Mouse (Mus musculus) myocyte (in vitro differentiated cells): ENCODE measurements around the gene Aatf. TPM values are rescaled to one million over a fixed set of nuclear protein-coding genes. Genes with fewer than 3 reads are reported as not detected.

Source experiments
- H3K27me3 ChIP-seq: one replicate; pipeline ENCODE4 v1.6.1; 2011; ENCODE audit not compliant: control insufficient read depth, insufficient read depth, insufficient read length
- H3K36me3 ChIP-seq: one replicate; pipeline ENCODE4 v1.6.1; 2011; ENCODE audit not compliant: control insufficient read depth, insufficient read depth
- H3K4me2 ChIP-seq: one replicate; pipeline ENCODE4 v1.6.1; 2011; ENCODE audit warnings: low read depth, control low read depth
- H3K4me3 ChIP-seq: one replicate; pipeline ENCODE4 v1.5.1; 2011; ENCODE audit warnings: mild to moderate bottlenecking, control low read depth, moderate library complexity
- H3K79me2 ChIP-seq: one replicate; pipeline ENCODE4 v1.6.1; 2011; ENCODE audit not compliant: control insufficient read depth, insufficient read depth
- H3ac ChIP-seq: one replicate; pipeline ENCODE4 v1.6.1; 2011; ENCODE audit not compliant: control insufficient read depth, insufficient read length
- CEBPB ChIP-seq: IDR thresholded peaks from 2 replicates; pipeline ENCODE4 v1.6.1; 2011; ENCODE audit warnings: mild to moderate bottlenecking, moderate library complexity; ENCODE audit not compliant: poor library complexity, insufficient read depth, severe bottlenecking
- E2F4 ChIP-seq: IDR thresholded peaks from one replicate; pipeline ENCODE4 v1.6.1; 2011; ENCODE audit warnings: mild to moderate bottlenecking, control low read depth, moderate library complexity; ENCODE audit not compliant: insufficient read depth
- MAX ChIP-seq: IDR thresholded peaks from one replicate; pipeline ENCODE4 v1.6.1; 2011; ENCODE audit warnings: low read depth, mild to moderate bottlenecking, control low read depth
- MYOD1 ChIP-seq, 3 experiments: IDR thresholded peaks; one replicate each; pipeline ENCODE4 v1.6.1; 2011; ENCODE audit warnings: control low read depth in 2 of 3, low read depth in 2 of 3, mild to moderate bottlenecking in 2 of 3, moderate library complexity in 1 of 3; ENCODE audit not compliant: insufficient read length in 2 of 3, control insufficient read depth in 1 of 3
- MYOG ChIP-seq, 3 experiments: IDR thresholded peaks; one replicate each; pipeline ENCODE4 v1.6.1; 2011; ENCODE audit warnings: control low read depth in 2 of 3, low read depth in 2 of 3, mild to moderate bottlenecking in 2 of 3; ENCODE audit not compliant: insufficient read length in 2 of 3, control insufficient read depth in 1 of 3, insufficient read depth in 1 of 3
- POLR2A ChIP-seq: IDR thresholded peaks from one replicate; pipeline ENCODE4 v1.6.1; 2011; ENCODE audit warnings: low read depth, mild to moderate bottlenecking, control low read depth, moderate library complexity; ENCODE audit not compliant: insufficient read length
- POLR2AphosphoS2 ChIP-seq: IDR thresholded peaks from one replicate; pipeline ENCODE4 v1.6.1; 2011; ENCODE audit warnings: low read depth, control low read depth; ENCODE audit not compliant: insufficient read length
- REST ChIP-seq: IDR thresholded peaks from one replicate; pipeline ENCODE4 v1.6.1; 2011; ENCODE audit warnings: mild to moderate bottlenecking, control low read depth, moderate library complexity; ENCODE audit not compliant: insufficient read depth, insufficient read length
- SRF ChIP-seq: IDR thresholded peaks from one replicate; pipeline ENCODE4 v1.6.1; 2011; ENCODE audit warnings: low read depth; ENCODE audit not compliant: control insufficient read depth, insufficient read length
- TCF12 ChIP-seq: IDR thresholded peaks from one replicate; pipeline ENCODE4 v1.6.1; 2011; ENCODE audit warnings: mild to moderate bottlenecking, control low read depth; ENCODE audit not compliant: poor library complexity, insufficient read depth, severe bottlenecking
- TCF3 ChIP-seq: IDR thresholded peaks from one replicate; pipeline ENCODE4 v1.6.1; 2011; ENCODE audit warnings: low read depth, control low read depth; ENCODE audit not compliant: insufficient read length
- USF1 ChIP-seq: IDR thresholded peaks from one replicate; pipeline ENCODE4 v1.6.1; 2011; ENCODE audit warnings: low read depth, mild to moderate bottlenecking, control low read depth, moderate library complexity
- polyA plus RNA-seq: library from polyadenylated mRNA; unstranded; fragments of >200 nt; fragmentation: generic; extraction: Trizol; gene quantifications from one replicate; pipeline ENCODE4 v1.2.1, GENCODE M21; 2012; ENCODE audit warnings: missing spikeins

Gene Aatf
- polyA plus RNA-seq, 1 experiment, result 34.6 TPM

DNA sequence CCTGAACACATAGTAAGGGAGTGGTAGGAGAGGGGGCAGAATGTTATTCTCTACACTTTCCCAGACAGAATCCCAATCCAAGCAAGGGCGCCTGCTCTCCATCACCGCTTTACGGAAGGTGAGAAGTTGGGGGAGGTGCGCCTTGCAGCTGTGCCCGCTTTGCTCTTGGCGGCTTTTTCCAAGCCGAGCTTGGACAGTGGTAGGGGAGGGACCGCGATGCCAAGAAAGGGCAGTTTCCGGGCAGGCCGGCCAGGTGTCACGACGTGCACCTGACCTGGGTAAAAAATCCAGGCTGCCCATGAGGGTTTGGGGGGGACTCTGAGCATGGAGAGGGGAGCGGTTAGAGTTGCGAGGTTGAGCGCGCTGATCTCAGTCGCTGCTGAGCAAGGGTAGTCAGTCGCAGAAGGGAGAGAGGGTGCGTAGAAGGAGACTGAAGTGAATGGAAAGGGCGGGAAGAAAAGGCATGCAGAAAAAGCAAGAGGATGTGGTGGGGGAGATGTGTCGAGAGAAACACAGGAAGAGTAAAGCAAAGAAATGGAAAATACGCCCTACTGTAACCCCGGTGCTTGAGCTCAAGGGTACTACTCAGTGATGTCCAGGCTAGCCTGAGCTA, 15.9 kb upstream of the Aatf start:
- Histone ChIP-seq H3ac (no peak overlapping the region), H3K4me2 (no peak overlapping the region), H3K27me3 (peaks cover 86% of the 10 kb centered on the region), H3K79me2 (no peaks in the 10 kb centered on the region), H3K36me3 (no peaks in the 10 kb centered on the region), H3K4me3 (no peak overlapping the region)
- TF ChIP-seq TCF12, result no peak
- no peak for TF ChIP-seq MYOG (IDR thresholded peaks at IDR 0.05; ENCODE audit: control insufficient read depth in 1 of 3, insufficient read depth in 1 of 3, insufficient read length in 2 of 3, low read depth in 2 of 3)
- TF ChIP-seq MAX, result no peak
- no peak for TF ChIP-seq SRF
- no peak for TF ChIP-seq REST
- TF ChIP-seq MYOD1 (IDR thresholded peaks at IDR 0.05; ENCODE audit: control insufficient read depth in 1 of 3, insufficient read length in 2 of 3, low read depth in 2 of 3), result no peak
- TF ChIP-seq USF1, result no peak
- TF ChIP-seq POLR2A, result no peak

DNA sequence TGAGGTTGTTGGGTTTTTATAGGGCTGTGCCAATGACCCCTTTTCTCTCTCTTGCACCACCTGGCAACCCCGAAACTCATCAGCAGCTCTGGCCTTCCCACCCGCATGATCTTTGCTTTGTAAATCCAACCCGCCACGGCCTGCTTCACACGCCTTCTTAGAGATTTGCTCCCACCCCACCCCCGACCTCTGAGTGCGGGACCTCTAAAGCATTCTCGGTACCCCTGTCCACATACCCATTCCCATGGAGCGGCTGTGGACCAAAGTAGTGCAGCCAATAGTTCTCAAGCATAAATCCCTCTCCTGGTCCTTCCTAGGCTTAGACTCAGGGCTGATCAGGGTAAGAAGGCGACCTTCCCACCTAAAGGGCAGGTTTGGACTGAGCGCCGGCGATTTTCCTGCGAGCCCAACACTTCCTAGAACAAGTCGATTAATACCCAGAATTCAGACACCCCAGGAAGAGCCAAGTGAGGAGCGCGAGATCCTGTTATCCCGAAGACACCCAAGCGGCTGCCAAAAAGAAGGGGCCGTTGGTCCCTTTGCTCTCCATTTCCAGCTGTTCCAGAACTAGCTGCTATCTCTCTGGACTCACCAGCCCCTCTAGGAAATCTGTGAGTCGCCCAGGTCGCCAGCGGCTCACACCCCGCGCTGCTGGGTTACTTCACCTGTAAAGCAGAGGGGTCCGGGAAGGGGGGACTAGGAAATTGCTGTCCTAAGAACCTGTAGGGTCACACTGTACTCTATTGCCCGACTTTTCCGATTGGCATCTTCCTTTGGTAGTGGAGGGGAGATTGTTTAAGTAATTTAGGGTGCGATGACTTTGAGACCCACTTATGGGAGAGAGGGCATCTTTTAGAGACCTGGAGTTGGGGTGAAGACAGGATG, 13.9 kb upstream of the Aatf start:
- H3ac ChIP-seq, result no peak overlapping the region
- H3K4me3 ChIP-seq, result no peak overlapping the region
- H3K79me2 ChIP-seq, result no peaks in the 10 kb centered on the region
- TF ChIP-seq TCF3, result no peak
- H3K36me3 ChIP-seq, result no peaks in the 10 kb centered on the region
- no peak overlapping the region for H3K4me2 ChIP-seq
- peaks cover 85% of the 10 kb centered on the region for H3K27me3 ChIP-seq

DNA sequence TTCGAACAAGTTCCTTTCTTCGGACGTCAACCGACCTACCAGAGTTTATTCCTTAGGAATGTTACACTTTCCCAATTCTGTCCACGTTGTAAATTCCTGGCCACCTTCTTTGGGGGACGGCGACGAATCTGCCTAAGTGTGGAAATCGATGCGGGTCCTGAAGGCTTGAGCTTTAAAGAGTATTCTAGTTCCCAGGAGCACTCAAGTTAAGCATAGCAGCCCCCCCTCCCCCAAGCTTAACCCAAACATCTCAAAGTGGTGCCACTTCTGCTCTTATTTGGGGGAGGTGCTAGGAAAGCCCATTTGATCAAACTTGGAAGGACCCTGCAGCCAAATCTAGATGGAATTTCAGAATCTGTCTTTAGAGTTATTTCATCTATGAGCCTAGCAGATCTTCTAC, 13.1 kb upstream of the Aatf start:
- Histone ChIP-seq H3K36me3 (no peaks in the 10 kb centered on the region), H3K79me2 (no peaks in the 10 kb centered on the region), H3ac (no peak overlapping the region), H3K27me3 (peaks cover 86% of the 10 kb centered on the region), H3K4me2 (no peak overlapping the region), H3K4me3 (no peak overlapping the region)
- no peak for TF ChIP-seq TCF3
- TF ChIP-seq TCF12, result no peak
- TF ChIP-seq POLR2A, result no peak
- no peak for TF ChIP-seq MAX
- TF ChIP-seq CEBPB, result no peak
- no peak for TF ChIP-seq MYOD1 (IDR thresholded peaks at IDR 0.05; ENCODE audit: control insufficient read depth in 1 of 3, insufficient read length in 2 of 3, low read depth in 2 of 3)

DNA sequence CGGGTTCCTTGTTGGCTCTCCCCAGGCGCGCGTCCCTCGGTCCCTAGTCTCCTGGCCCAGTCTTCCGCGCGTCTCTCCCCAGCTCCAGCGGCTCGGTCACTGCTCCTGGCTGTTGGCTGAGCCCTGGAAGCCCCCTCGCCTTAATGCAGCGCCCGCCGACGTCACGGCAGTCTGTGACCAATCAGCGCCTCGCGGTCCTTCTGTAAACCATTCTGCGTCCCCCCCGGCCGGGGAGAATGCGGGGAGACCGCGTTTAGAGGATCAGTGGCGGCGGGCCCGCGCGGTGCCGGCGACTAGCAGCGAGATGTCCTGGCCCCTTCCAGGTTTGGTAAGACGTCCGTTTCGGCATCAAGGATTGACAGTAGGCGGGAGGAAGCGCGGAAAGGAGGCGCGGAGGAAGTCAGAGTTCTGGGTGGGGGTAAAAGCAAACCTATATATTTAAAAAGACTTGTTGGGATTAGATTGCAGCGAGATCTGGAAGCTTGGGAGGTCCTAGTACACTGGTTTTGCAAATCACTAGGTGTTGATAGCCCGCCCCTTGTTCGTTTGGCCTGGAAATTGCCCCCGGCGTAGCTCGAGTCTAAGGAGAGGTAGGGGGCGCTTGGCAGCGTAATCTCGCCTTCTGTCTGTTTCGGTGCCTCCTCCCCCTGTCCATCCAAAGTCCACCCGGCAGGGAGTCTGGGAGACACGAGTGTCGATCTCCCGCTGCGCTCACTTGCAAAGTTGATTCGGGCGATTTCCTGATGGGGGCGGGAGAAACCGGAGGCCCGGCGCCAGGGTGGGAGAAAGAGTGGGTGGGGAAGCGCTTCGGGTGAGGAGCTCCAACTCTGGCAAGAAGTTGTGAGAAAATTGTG, 12.3 kb upstream of the Aatf start, which contains the start of gene Lhx1:
Gene Lhx1, minus strand, starts transcription at position 115 of the 854 bp plus-strand sequence.
- no peak within 1 kb of the TSS for H3ac ChIP-seq
- H3K4me3 ChIP-seq, result no peak within 1 kb of the TSS
- H3K4me2 ChIP-seq, result peak within 1 kb of the TSS; percentile 42
- no peaks in the 10 kb centered on the region for H3K36me3 ChIP-seq
- H3K27me3 ChIP-seq, result peaks cover 89% of the 10 kb centered on the region
- no peaks in the 10 kb centered on the region for H3K79me2 ChIP-seq
- TF ChIP-seq TCF3, result no peak
- no peak for TF ChIP-seq CEBPB

GRCm38 (mm10) chr11:84524511-84525270, 11.4 kb upstream of the Aatf start:
- H3K27me3 ChIP-seq, result peaks cover 90% of the 10 kb centered on the region
- no peak overlapping the region for H3ac ChIP-seq
- H3K4me2 ChIP-seq, result peak overlapping the region; percentile 12
- TF ChIP-seq TCF12, result no peak
- no peak for TF ChIP-seq MYOD1 (IDR thresholded peaks at IDR 0.05; ENCODE audit: control insufficient read depth in 1 of 3, insufficient read length in 2 of 3, low read depth in 2 of 3)
- no peak for TF ChIP-seq E2F4
- no peak for TF ChIP-seq MAX
- no peak for TF ChIP-seq SRF
- no peak for TF ChIP-seq POLR2A
- TF ChIP-seq MYOG (IDR thresholded peaks at IDR 0.05; ENCODE audit: control insufficient read depth in 1 of 3, insufficient read depth in 1 of 3, insufficient read length in 2 of 3, low read depth in 2 of 3), result no peak
- no peak for TF ChIP-seq REST
- TF ChIP-seq POLR2AphosphoS2, result no peak
- no peak for TF ChIP-seq USF1
- TF ChIP-seq CEBPB, result no peak
- TF ChIP-seq TCF3, result no peak
- no peaks in the 10 kb centered on the region for H3K79me2 ChIP-seq
- H3K4me3 ChIP-seq, result no peak overlapping the region
- H3K36me3 ChIP-seq, result no peaks in the 10 kb centered on the region
